Mouse (Mus musculus): Measurements from ENCODE around the gene Akap12. TPM values are rescaled to one million over a fixed set of nuclear protein-coding genes. Genes with fewer than 3 reads are reported as not detected.

Akap12 gene
- polyA plus RNA-seq, 1 experiment, result 0.46 TPM

DNA sequence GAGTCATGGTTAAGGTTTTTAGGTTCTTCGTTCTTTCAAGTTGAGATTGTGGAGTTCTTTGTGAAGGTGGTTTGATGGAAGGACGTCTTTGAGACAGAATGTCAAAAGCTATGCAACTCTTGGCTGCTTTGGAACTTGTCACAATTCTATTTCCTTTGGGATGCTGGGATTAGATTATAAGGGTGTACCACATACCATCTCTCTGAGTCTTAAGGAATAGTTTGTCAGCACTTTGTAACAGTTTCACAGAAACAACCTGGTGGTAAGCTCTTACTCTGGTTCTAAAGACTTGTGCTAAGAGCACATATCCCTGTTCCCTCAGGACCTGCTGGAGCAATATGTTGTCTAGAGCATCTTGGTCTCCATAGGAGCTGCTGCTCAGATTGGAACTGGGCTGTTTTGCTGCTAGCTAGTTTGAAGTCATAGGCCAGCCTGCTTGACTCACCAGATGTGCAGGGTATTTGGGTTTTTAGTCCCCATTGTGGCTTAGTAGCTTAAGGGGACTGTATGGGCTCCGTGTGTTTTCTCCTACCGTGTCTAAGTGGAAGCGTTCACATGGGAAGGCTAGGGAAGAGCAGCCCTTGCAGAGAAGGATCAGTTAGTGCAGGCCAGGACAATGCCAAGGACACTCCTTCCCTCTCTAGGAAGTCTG is 123.4 kb downstream of the Akap12 start:
- Histone ChIP-seq H3K4me1 (peaks cover 68% of the 10 kb centered on the region), H3K36me3 (replicated peaks; ENCODE audit: low read length) (peaks cover 44% of the 10 kb centered on the region), H3K9me3 (no peaks in the 10 kb centered on the region), H3K27me3 (replicated peaks) (no peaks in the 10 kb centered on the region), H3K4me3 (replicated peaks) (peak overlapping the region; percentile 99)
- TF ChIP-seq FLI1 (IDR thresholded peaks at IDR 0.05; ENCODE audit: low read length) (no peak), GATA1 (IDR thresholded peaks at IDR 0.05; ENCODE audit: borderline replicate concordance, low read length) (no peak)

DNA sequence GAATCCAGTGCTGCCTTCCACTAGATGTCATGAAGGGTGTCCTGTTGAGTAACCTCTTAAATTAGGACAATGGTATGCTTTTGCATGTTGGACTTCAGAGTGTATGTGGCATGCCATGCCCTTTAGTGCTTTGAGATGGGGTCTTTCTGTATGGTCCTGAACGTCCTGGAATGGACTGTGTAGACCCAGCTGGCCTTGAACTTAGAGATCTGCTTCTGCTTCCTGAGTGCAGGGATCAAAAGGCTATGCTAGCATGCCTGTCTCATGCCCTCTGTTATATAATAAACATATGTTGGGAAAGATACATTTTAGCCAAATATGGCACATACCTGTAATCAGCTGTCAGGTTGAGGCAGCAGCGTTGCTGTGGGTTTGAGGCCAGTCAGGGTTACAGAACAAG is 124.4 kb downstream of the Akap12 start:
- H3K9me3 ChIP-seq, result no peaks in the 10 kb centered on the region
- no peaks in the 10 kb centered on the region for H3K27me3 ChIP-seq (replicated peaks)
- peak overlapping the region; percentile 48 for H3K4me3 ChIP-seq (replicated peaks)
- H3K4me1 ChIP-seq, result peaks cover 69% of the 10 kb centered on the region
- peaks cover 53% of the 10 kb centered on the region for H3K36me3 ChIP-seq (replicated peaks; ENCODE audit: low read length)
- TF ChIP-seq GATA1 (IDR thresholded peaks at IDR 0.05; ENCODE audit: borderline replicate concordance, low read length) (no peak), FLI1 (IDR thresholded peaks at IDR 0.05; ENCODE audit: low read length) (no peak)

DNA sequence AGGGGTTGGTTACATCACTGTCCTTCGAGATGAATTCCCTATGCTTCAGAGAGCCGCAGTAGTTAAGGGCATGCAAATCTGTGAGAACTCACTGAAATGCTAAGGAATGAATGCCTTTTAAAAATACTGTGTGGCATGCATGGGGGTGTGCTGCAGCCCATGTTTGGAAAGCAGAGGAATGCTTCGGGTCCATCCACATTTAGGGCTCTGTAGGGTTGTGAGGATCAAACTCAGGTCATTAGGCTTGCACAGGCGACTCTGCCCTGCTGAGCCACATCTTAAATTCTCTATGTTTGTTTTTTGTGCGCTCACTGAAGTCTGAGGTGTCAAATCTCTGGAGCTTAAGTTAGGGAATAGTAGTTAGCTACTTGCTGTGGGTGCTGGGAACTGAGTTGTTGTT is 124.9 kb downstream of the Akap12 start:
- TF ChIP-seq FLI1 (IDR thresholded peaks at IDR 0.05; ENCODE audit: low read length) (no peak), GATA1 (IDR thresholded peaks at IDR 0.05; ENCODE audit: borderline replicate concordance, low read length) (no peak)
- Histone ChIP-seq H3K27me3 (replicated peaks) (no peaks in the 10 kb centered on the region), H3K36me3 (replicated peaks; ENCODE audit: low read length) (peaks cover 58% of the 10 kb centered on the region), H3K9me3 (no peaks in the 10 kb centered on the region), H3K4me1 (peaks cover 69% of the 10 kb centered on the region), H3K4me3 (replicated peaks) (no peak overlapping the region)

DNA sequence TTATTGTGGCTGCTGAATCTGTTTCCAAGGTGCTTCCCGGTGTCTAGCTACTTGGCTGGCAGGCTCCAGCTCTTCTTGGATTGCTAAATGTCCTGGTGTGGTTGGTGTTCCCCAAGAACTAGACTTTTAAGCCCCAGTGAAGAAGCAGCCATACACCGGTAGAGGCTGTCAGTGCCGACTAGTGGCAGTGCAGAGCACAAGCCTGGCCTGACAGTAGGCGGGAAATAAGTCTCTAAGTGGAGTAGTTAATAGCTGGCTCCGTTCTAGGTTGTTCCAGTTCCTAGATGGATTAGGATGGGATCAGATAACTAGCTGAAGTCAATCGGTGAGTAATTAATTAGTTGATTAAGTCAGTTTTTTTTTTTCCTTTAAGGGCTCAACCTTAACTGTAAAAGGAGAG is 125.7 kb downstream of the Akap12 start:
- H3K4me1 ChIP-seq, result peaks cover 70% of the 10 kb centered on the region
- no peak for TF ChIP-seq GATA1 (IDR thresholded peaks at IDR 0.05; ENCODE audit: borderline replicate concordance, low read length)
- TF ChIP-seq FLI1 (IDR thresholded peaks at IDR 0.05; ENCODE audit: low read length), result no peak
- peak overlapping the region; percentile 2 for H3K4me3 ChIP-seq (replicated peaks)
- H3K36me3 ChIP-seq (replicated peaks; ENCODE audit: low read length), result peaks cover 61% of the 10 kb centered on the region
- H3K9me3 ChIP-seq, result no peaks in the 10 kb centered on the region
- H3K27me3 ChIP-seq (replicated peaks), result no peaks in the 10 kb centered on the region

- H3K36me3 ChIP-seq (replicated peaks; ENCODE audit: low read length), result peaks cover 82% of the 10 kb centered on the region
- TF ChIP-seq GATA1 (IDR thresholded peaks at IDR 0.05; ENCODE audit: borderline replicate concordance, low read length), result no peak
- no peak for TF ChIP-seq FLI1 (IDR thresholded peaks at IDR 0.05; ENCODE audit: low read length)
- peaks cover 66% of the 10 kb centered on the region for H3K4me1 ChIP-seq
- no peak overlapping the region for H3K4me3 ChIP-seq (replicated peaks)
- H3K27me3 ChIP-seq (replicated peaks), result no peaks in the 10 kb centered on the region
- H3K9me3 ChIP-seq, result no peaks in the 10 kb centered on the region
Measured at GRCm38 (mm10) chr10:4395321-4395720, 129.1 kb downstream of the Akap12 start.

- Histone ChIP-seq H3K36me3 (replicated peaks; ENCODE audit: low read length) (peaks cover 82% of the 10 kb centered on the region), H3K27me3 (replicated peaks) (no peaks in the 10 kb centered on the region), H3K9me3 (no peaks in the 10 kb centered on the region), H3K4me1 (peaks cover 42% of the 10 kb centered on the region), H3K4me3 (replicated peaks) (no peak overlapping the region)
- TF ChIP-seq GATA1 (IDR thresholded peaks at IDR 0.05; ENCODE audit: borderline replicate concordance, low read length), result no peak
- TF ChIP-seq FLI1 (IDR thresholded peaks at IDR 0.05; ENCODE audit: low read length), result no peak
Measured at GRCm38 (mm10) chr10:4398058-4398457, 131.9 kb downstream of the Akap12 start.

DNA sequence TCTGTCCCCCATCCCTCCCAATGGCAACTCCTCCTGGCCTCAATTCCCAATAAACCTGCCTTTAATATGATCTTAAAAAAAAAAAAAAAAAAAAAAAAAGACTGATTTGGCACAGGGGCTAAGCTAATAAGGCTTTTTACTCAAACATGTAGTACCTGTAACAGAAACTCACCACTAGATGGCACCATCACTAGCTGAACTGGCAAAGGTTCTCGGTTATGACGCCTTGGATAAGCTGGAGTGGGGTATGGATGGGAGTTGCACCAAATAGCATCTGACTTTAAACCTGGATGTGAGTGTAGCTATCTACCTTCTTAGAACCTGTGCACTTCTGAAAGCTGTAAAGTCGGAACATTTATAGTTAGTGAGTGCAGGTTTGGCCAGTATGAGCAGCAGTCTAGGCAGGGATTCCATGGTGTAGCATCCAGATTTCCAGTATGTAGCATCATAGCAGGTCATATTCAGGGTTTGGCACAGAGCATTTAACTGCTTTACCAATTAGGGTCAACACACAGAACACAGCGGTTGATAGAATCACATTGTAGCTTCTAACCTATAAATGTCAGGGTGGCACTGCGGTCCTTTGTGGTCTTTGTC is 138.8 kb downstream of the Akap12 start:
- no peaks in the 10 kb centered on the region for H3K9me3 ChIP-seq

GRCm38 (mm10) chr10:4405511-4405910 is 139.3 kb downstream of the Akap12 start:
- H3K4me3 ChIP-seq (replicated peaks), result no peak overlapping the region
- H3K4me1 ChIP-seq, result peaks cover 8% of the 10 kb centered on the region
- no peak for TF ChIP-seq GATA1 (IDR thresholded peaks at IDR 0.05; ENCODE audit: borderline replicate concordance, low read length)
- no peak for TF ChIP-seq FLI1 (IDR thresholded peaks at IDR 0.05; ENCODE audit: low read length)
- no peaks in the 10 kb centered on the region for H3K27me3 ChIP-seq (replicated peaks)
- peaks cover 89% of the 10 kb centered on the region for H3K36me3 ChIP-seq (replicated peaks; ENCODE audit: low read length)
- H3K9me3 ChIP-seq, result no peaks in the 10 kb centered on the region

More for the DNA sequence above, 138.8 kb downstream of the Akap12 start:
- peaks cover 8% of the 10 kb centered on the region for H3K4me1 ChIP-seq
- TF ChIP-seq GATA1 (IDR thresholded peaks at IDR 0.05; ENCODE audit: borderline replicate concordance, low read length), result no peak
- no peak for TF ChIP-seq FLI1 (IDR thresholded peaks at IDR 0.05; ENCODE audit: low read length)
- no peak overlapping the region for H3K4me3 ChIP-seq (replicated peaks)
- peaks cover 89% of the 10 kb centered on the region for H3K36me3 ChIP-seq (replicated peaks; ENCODE audit: low read length)
- H3K27me3 ChIP-seq (replicated peaks), result no peaks in the 10 kb centered on the region

DNA sequence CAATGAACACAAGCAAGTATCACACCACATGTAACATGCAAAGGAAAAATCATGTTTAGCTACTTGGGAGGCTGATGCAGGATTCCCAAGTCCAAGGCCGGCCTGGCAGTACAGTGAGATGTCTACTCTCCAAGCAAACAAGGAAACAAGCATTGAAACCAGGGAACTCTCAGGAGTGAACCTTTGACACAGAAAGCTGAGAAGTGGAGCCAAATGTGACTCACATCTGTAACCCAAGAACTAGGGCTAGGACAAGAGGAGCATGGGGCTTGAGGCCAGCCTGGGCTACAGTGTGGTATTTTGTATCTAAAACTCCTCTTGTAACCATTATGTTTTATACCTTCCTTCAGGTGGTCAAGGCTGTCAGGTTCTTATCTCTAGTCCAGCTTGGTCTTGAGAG is 141.0 kb downstream of the Akap12 start:
- Histone ChIP-seq H3K36me3 (replicated peaks; ENCODE audit: low read length) (peaks cover 90% of the 10 kb centered on the region), H3K4me3 (replicated peaks) (no peak overlapping the region), H3K4me1 (peaks cover 8% of the 10 kb centered on the region), H3K27me3 (replicated peaks) (no peaks in the 10 kb centered on the region), H3K9me3 (no peaks in the 10 kb centered on the region)
- TF ChIP-seq FLI1 (IDR thresholded peaks at IDR 0.05; ENCODE audit: low read length) (no peak), GATA1 (IDR thresholded peaks at IDR 0.05; ENCODE audit: borderline replicate concordance, low read length) (no peak)

Other genes with a start within 250 kb of the Akap12 start
- gene Zbtb2, start 121.7 kb downstream of the Akap12 start, polyA plus RNA-seq (2012; ENCODE audit: insufficient read depth, low replicate concordance), result 3.1 and 5.1 TPM in 2 replicates
- gene Rmnd1, start 166.0 kb downstream of the Akap12 start, polyA plus RNA-seq (2012; ENCODE audit: insufficient read depth, low replicate concordance), result 2.3 TPM in 1 of 2 replicates, not detected in the other
- gene Armt1, start 166.1 kb downstream of the Akap12 start, polyA plus RNA-seq (2012; ENCODE audit: insufficient read depth, low replicate concordance), result 5.2 TPM in 1 of 2 replicates, not detected in the other
- 0.06 TPM in 1 of 2 replicates, not detected in the other for gene Ccdc170, start 216.1 kb downstream of the Akap12 start, polyA plus RNA-seq (2012; ENCODE audit: insufficient read depth, low replicate concordance)

All from megakaryocyte, embryonic 14.5 days (primary cell).